Mouse (Mus musculus): ENCODE results near the gene Wtap.
"Not testable (repeated sequence)": the region's sequence is repeated elsewhere in the genome, so short reads cannot be mapped to it uniquely, and the experiment has no call there.

Wtap gene

DNA sequence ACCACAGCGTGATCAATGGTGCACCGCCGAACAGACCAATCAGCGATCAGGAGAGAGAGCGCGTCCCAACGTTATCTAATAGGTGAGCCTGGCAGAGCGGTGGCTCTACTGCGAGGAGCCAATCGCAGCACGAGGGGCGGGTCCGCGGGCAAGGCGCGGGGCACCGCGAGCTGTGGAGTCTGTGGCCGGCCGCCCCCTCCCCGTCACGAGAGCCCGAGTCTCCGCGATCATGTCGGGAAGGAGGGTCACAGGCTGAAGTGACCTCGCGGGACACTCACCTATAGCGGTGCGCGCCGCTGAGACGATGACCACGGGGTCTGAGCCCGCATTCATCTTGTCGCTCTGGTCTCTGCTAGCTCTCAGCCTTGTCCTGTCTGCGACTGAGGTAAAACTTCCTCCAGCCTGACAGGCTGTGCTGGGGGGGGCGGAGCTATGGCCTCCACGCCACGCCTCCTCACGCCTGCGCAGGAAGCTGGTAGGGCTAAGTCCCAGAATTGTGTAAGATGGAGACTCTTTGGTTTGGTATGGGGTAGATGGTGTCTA is 33.6 kb downstream of the Wtap start, which contains the start of gene Acat2:
Gene Acat2, minus strand, starts transcription at position 417 of the 543 bp plus-strand sequence.
- peak; percentile 96 for DNase-seq

DNA sequence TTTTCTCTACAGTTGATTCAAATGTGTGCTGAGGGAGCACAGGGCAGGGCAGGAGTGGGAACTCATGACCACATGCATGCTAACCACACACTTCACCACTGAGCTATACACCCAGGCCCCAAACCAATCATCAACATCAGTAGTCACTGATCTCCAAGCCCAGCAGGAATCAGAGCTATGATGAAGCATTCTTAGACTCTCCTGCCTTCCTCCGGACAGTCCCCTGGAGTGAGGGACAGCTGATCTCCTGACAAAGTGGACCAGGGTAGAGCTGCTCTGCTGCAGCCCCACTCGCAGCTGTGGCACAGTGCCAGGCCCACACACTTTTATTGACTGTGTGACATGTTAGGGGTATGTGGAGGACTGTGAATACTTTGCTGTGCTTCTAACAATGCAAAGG is 34.6 kb downstream of the Wtap start:
- not testable (repeated sequence) for DNase-seq

DNA sequence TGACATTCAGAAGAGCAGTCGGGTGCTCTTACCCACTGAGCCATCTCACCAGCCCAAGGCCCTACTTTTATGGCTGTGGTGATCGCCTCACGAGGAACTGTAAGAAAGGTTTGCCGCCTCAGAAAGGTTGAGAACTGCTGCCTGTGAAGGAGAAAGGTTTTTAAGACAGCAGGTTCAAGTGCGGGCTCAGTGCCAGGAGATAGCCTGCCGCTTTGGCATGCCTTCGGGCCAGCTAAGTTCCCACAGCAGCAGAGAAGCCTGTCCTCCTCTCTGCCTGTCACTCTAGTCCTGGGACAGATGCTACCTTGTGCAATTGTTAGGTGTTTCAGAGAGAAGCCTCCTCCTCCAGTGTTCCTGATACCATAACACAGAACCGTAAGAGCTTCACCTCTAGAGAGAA is 37.3 kb downstream of the Wtap start:
- DNase-seq, result no peak

DNA sequence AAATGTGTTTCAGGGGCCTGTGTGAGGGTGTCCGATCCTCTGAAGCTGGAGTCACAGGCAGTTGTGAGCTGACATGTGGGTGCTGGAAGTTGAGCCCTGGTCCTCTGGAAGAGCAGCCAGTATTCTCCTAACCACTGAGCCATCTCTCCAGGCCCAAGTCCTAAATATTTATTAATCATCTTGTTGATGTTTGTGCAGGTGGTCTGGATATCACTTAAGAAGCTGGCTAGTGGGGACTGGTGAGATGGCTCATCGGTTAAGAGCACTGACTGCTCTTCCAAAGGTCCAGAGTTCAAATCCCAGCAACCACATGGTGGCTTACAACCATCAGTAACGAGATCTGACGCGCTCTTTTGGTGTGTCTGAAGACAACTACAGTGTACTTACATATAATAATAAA is 44.3 kb downstream of the Wtap start:
- no peak for DNase-seq

DNA sequence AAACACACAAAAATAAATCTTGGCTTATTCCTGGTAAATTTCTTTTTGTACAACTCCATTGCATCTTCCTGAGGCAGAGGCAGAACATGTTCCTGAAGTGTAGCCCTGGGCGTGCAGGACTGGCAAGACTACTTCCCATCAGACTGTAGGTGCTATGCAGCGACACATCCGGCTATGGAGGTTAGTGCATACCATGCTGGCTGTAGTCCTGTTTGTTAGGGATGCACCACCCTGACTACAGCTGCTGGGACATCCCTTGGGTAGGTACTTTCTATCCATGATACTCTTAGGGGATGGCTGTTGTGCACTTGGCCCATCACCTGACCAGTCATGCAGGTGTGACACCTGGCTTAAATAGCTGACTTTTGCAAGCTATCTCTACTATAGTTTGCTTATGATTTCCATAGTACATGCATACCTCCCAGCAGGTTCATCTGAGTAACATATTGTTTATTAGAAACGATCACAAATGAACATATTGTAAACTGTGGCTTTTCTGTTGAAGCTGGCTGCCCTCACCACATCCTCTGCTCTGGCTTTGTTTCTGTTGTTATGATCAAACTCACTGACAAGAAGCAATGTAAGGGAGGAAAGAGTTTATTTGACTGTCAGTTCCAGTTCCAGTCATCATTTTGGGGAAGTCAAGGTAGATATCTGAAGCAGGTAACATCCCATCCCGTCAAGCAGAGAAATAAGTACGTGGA is 51.4 kb downstream of the Wtap start:
- DNase-seq, result no peak

DNA sequence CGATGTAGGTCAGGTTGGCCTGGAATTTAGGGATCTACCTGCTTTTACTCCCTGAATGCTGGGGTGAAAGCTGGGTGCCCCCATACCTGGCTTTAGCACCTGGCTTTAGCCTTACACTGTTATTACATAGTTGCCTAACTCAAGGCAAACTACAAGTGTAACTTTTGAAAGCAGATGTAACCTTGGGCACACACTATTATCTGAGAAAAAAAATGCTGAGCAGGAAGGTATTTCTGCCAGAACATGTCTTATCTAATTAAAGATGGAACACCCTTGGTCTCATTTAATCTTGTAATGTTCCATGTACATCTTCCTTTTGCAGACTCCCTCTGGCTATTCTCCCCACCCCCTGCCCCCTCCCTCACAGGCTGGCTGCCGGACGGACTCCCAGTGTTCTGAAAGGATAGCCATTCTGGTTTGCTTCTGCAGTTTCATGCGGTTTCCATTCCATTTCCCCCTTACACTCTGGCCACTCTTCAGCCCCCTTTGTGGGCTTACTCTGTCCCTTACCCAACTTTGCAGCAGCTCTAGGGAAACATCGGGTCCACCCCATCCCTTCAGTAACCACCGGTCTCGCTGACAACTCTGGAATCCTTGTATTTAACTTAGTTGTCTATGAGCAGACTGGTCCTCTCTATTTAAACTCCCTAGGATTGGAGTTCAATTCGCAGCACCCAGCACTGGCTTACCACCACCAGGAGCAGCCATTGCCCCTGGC is 52.3 kb downstream of the Wtap start:
- no peak for DNase-seq

DNA sequence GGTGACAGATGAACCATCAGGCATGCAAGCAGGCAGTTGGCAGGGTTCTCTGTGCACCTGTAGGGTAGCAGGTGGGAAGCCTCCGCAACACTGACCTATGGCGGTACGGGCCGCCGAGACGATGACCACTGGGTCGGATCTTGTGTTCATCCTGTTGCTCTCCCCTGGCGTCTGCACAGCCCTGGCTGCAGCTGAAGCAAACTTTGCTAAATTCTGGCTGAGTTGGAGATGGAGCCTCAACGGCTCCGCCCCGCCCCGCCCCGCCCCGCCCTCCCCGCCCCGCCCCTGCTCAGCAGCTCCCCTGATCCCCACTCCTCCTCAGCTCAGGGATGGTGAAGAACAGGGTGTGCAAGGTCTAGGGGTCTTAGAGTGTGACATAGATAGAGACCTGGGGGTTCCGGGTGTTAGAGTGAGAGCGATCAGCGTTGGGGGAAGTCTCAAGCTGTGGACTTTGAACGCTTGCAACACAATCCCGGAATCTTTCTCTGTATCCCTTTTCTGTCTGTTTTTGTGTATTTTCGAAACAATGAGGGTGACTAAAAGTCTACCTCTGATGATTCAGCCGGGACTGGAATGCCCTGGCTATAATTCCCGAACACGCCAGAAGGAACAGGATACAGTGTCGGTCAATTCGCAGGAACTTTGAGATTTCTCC is 53.7 kb downstream of the Wtap start, which contains the start of gene Acat3:
Gene Acat3, minus strand, starts transcription at position 450 of the 655 bp plus-strand sequence.
- DNase-seq, result no peak

DNA sequence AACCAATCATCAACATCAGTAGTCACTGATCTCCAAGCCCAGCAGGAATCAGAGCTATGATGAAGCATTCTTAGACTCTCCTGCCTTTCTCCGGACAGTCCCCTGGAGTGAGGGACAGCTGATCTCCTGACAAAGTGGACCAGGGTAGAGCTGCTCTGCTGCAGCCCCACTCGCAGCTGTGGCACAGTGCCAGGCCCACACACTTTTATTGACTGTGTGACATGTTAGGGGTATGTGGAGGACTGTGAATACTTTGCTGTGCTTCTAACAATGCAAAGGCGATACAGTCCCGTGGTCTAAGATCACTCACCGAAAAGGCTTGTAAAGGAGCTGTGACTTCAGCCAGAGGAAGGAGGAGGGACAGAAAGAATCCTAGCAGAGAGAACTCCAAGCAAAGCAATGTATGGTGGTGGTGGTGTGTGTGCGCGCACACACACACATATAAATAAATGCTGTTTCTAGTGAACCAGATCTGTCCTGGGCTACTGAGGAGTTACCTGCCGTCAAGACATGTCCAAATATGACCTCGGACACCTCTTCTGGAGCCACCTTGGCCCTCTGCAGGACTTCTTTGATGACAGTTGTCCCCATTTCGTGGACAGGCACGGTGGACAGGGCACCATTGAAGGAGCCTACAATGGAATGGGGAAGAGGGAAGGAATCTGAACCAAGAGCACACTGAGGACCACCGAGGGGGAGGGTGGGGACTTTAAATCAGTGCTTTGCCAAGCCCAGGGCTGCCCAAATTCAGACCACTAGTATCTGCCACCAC is 54.4 kb downstream of the Wtap start:
- not testable (repeated sequence) for DNase-seq

DNA sequence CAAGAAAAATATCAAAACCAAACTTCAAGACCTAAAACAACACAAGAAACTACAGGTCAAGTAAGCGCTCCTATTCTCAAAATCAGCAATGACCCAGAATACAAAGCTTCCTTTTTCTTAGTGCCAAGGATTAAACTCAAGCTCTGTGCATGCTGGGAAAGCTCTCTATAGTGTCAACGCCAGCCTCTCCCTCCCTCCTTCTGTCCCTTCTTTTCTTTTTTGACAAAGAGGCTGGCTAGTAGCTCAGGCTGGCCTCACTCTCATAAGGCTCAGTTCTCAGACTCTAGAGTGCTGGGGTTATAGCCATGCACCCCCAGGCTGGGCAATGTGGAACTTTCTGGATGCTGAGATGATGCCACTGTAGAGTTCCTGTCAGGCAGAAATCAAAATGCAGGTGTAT is 55.9 kb downstream of the Wtap start:
- no peak for DNase-seq

DNA sequence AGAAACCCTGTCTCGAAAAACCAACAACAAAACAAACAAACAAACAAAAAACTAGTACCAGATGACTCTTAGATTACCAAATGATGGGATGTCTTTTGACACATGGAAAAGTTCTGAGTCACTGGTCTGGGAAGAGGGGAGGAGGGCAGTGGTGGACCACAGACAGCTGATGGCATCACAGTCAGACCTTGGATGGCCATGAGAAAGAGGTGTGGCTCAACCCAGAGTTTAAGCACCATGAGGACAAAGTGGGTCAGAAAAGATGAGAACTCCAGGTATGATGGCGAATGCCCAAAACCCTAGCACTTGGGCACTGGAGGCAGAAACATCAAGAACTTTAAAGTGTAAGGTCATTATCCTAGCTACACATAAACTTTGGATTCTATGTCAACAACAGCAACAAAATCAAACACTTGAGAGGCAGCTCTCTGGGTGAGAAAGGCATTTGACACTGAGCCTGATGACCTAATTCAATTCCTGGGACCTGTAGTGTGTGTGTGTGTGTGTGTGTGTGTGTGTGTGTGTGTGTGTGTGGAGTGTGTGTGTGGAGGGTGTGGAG is 56.5 kb downstream of the Wtap start:
- DNase-seq, result no peak

DNA sequence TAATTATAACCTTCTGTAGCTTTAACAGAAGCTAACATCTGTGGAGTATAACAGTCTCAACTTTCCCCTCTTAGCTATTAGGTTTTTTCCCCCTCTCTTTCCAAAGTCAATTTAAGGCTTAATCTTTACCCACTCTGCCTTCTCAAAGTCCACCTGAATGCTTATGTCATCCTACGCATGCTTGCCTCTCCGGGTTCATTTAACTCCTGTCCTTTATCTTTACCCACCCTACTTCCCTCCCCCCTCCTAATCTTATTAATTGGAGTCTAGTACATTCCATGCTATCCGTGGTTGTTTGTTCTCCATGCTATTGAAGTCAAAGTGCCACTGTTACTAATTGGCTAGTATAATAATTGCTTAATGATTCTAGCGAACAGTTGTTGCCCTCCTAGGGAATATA is 58.2 kb downstream of the Wtap start:
- DNase-seq, result no peak

DNA sequence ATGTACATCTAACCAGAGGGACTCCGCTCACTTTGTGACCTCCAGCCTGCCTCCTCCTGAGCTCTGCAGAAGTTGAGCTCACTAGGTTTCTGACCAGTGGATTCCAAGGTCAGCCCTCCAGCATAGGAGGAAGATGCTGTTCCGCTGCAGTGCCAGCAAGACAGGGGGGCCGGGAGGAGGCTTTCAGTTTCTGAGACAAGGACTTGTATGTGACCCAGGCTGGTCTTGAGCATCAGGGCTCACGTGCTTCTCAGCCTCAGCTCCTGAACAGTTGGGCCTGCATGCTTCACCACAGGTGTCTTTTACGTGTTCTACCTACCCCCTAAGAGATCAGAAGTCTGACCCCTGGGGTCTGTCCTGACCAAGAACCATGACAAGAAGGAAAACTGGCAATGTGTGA is 62.4 kb downstream of the Wtap start:
- DNase-seq, result not testable (repeated sequence)

DNA sequence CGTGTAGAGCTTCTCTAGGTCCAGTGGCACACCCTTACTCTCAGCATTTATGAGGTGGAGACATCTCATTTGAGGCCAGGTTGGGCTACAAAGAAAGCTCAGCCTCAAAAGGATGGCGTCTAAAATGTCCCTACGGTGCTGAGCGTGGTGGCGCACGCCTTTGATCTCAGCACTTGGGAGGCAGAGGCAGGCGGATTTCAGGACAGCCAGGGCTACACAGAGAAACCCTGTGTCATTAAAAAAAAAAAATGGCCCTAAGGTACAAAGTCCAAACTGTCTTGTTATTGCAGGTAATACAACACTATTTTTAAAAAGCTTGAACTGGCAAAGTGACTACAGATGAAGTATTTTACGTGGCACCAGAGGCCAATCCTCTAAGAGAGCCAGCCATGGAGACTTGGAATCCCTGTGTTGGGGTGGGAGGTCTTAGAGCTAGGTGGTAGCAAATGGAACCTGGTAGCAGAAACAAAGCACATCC is 68.2 kb downstream of the Wtap start:
- no peak for DNase-seq

DNA sequence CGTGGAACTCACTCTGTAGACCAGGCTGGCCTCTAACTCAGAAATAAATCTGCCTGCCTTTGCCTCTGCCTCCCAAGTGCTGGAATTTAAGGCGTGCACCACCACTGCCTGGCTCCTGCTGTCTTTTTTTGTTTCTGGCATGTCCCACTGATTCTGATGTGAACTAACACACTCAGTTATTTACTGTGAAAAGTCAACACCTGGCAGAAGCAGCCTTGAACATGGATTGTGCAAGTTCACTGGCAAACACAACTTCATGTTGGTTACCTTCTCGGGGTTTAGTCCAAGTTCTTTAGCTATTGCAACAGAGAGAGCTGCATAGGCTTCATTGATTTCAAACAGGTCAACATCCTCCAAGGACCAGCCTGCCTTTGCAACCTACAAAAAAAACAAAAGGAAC is 69.0 kb downstream of the Wtap start:
- DNase-seq, result no peak

DNA sequence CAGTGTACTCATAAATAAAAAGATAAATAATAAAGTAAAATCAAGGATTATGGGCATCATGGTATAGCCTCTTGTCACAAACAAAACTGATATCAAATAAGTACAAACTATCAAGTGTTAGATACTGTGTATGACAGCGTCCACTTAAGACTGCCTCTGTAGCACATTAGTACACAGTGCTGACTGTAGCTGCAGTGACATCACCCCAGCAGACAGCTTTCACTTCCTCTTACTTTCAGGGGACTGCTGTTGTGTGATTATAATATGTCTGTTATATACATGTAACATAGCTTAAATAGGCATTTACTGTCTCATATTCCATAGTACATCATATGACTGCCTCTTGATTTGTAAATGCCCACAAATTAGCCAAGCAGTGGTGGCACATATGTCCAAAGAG is 72.9 kb downstream of the Wtap start:
- no peak for DNase-seq

All from layer of hippocampus, adult 9-11 months (tissue).